Mouse (Mus musculus): ENCODE data around the gene Zbtb33. TPM values are rescaled to one million over a fixed set of nuclear protein-coding genes. Genes with fewer than 3 reads are reported as not detected.
A peak's percentile ranks its signal among the peaks of the same experiment; 100 is the strongest.
"Not testable (repeated sequence)": the region's sequence is repeated elsewhere in the genome, so short reads cannot be mapped to it uniquely, and the experiment has no call there.

Gene Zbtb33
- polyA plus RNA-seq (2015; fragmentation: Nextera tagmentation; extraction: Ambion mirVana), result 3.5 and 3.6 TPM in 2 replicates

DNA sequence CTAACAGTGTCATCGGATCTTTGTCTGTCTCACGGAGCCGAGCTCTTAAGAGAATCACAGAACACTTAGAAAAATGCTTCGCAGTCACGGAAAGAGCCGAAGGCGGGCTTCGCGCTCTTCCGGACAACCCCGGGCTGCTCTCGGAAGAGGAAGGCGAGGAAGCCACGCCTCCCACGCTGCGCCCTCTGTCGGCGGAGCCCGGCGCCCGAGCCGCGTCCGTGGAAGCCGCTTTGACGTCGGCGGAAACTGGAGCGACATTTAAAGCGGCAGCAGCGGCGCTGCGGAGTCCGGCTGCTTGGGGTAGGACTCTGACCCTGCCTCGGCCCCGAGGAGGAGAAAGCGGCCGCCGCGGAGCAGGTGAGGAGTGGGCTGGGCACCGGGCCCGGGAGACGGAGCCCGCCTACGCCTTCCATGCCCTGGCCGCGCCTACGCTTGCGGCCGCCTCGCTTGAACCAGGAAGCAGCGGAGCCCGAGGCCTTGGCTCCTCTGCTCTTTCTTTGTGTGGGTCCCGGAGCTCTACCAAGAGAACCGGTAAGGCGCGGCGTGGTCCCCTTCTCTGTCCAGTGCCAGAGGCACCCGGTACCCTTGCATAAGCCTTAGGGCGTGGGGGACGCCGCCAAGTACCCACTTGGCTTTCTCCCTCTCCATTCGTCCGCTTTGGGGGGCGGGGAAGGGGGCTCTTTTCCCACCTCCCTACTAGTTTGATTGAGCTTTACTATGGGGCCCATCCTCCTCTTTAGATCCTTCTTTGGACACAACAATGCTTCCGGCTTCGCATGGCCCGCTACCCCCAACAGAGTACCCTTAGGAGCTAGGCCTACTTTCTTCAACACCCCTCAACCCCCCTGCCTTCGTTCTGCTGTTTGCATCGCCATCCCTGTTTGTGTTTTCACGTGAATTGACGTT lies at the start of gene Zbtb33:
TSS of gene Zbtb33 (plus strand) at position 242 of the 906 bp plus-strand sequence.
- Histone ChIP-seq H3K9ac (ENCODE audit: low read depth, low read length) (peak within 1 kb of the TSS; percentile 80), H3K36me3 (ENCODE audit: insufficient read depth, low read length) (no peaks in the 10 kb centered on the region), H3K4me1 (replicated peaks; ENCODE audit: insufficient read depth, low read length) (no peaks in the 10 kb centered on the region), H3K4me2 (ENCODE audit: low read length) (peak within 1 kb of the TSS; percentile 56), H3K9me3 (replicated peaks; ENCODE audit: low read length) (no peaks in the 10 kb centered on the region), H3K27ac (peak within 1 kb of the TSS; percentile 92), H3K27me3 (ENCODE audit: insufficient read depth, low read length) (no peaks in the 10 kb centered on the region), H3K4me3 (replicated peaks; ENCODE audit: low read depth, low read length) (peak within 1 kb of the TSS; percentile 67)
- peak; percentile 83 for TF ChIP-seq CTCF (IDR thresholded peaks at IDR 0.05; ENCODE audit: low read depth)
- WGBS, result 29% methylated on average over 72 of the region's 72 CpGs
- DNase-seq (ENCODE audit: low spot score) (peak; percentile 82), ATAC-seq (replicated peaks; ENCODE audit: low FRiP score, low read depth) (peak; percentile 96)

DNA sequence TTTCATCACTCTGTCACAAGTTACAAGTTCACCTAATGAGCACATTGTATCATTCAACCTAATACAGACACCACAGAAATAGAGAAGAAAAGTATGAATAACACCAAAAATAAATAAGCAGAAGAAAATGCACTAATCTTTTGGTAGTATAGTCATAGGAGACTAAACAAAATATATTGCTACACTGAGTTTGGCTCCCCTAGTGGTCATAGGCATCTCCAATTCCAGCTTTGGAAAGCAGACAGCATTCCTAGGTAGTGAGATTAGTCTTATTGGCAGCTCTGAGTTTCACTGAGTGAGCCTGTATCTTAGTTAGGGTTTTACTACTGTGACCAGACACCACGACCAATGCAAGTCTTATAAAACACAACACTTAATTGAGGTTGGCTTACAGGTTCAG lies 30.5 kb upstream of the Zbtb33 start:
- 73% methylated on average over 1 of the region's 1 CpGs for WGBS
- H3K27ac ChIP-seq, result no peak overlapping the region
- H3K27me3 ChIP-seq (ENCODE audit: insufficient read depth, low read length), result no peaks in the 10 kb centered on the region
- DNase-seq (ENCODE audit: low spot score) (peak; percentile 0), ATAC-seq (replicated peaks; ENCODE audit: low FRiP score, low read depth) (no peak)
- H3K4me2 ChIP-seq (ENCODE audit: low read length), result no peak overlapping the region
- no peaks in the 10 kb centered on the region for H3K4me1 ChIP-seq (replicated peaks; ENCODE audit: insufficient read depth, low read length)
- no peaks in the 10 kb centered on the region for H3K36me3 ChIP-seq (ENCODE audit: insufficient read depth, low read length)
- H3K9me3 ChIP-seq (replicated peaks; ENCODE audit: low read length), result no peaks in the 10 kb centered on the region
- peak; percentile 57 for TF ChIP-seq CTCF (IDR thresholded peaks at IDR 0.05; ENCODE audit: low read depth)
- no peak overlapping the region for H3K4me3 ChIP-seq (replicated peaks; ENCODE audit: low read depth, low read length)
- H3K9ac ChIP-seq (ENCODE audit: low read depth, low read length), result no peak overlapping the region

DNA sequence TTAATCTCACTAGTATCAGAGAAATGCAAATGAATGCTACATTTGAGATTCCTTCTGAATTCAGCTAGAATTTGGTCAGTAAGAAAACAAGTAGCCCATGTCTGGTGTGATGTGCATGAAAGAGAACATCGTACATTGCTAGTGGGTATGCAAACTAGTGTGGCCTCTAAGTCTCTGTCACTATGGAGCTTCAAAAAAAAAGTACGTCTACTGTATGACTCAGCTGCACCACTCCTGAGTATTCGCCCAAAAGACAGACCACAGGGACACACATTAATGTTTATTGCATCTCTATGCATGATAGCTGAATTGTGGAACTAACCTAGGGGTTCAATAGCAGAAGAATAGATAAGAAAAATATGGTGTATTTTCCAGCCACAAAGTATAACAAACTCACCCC lies 24.3 kb upstream of the Zbtb33 start:
- TF ChIP-seq CTCF (IDR thresholded peaks at IDR 0.05; ENCODE audit: low read depth), result no peak
- no peaks in the 10 kb centered on the region for H3K9me3 ChIP-seq (replicated peaks; ENCODE audit: low read length)
- no peaks in the 10 kb centered on the region for H3K4me1 ChIP-seq (replicated peaks; ENCODE audit: insufficient read depth, low read length)
- H3K4me2 ChIP-seq (ENCODE audit: low read length), result no peak overlapping the region
- 84% methylated on average over 3 of the region's 3 CpGs for WGBS
- H3K36me3 ChIP-seq (ENCODE audit: insufficient read depth, low read length), result no peaks in the 10 kb centered on the region
- no peak overlapping the region for H3K4me3 ChIP-seq (replicated peaks; ENCODE audit: low read depth, low read length)
- no peak overlapping the region for H3K9ac ChIP-seq (ENCODE audit: low read depth, low read length)
- no peak for ATAC-seq (replicated peaks; ENCODE audit: low FRiP score, low read depth)
- no peak overlapping the region for H3K27ac ChIP-seq
- DNase-seq (ENCODE audit: low spot score), result no peak
- H3K27me3 ChIP-seq (ENCODE audit: insufficient read depth, low read length), result no peaks in the 10 kb centered on the region

DNA sequence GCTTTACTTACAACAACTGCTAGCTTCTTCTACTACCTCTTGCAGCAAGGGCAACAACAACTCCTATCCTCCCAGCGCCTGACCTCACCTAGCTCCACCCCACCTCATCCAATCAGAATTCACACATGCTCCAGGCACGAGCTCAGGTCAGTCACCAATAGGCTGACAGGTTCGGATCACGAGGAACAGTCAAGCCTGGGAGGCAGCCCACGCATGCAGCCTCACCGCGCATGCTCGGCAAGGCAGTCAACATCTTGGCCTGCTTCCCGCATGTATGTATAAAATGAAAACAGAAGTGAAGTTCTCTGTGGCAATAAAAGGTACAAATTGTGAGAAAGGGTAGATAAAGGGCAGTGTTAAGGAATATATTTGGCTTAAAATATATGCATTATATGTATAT lies 23.5 kb upstream of the Zbtb33 start:
- Histone ChIP-seq H3K27ac (no peak overlapping the region), H3K4me2 (ENCODE audit: low read length) (no peak overlapping the region), H3K9me3 (replicated peaks; ENCODE audit: low read length) (no peaks in the 10 kb centered on the region), H3K36me3 (ENCODE audit: insufficient read depth, low read length) (no peaks in the 10 kb centered on the region), H3K4me3 (replicated peaks; ENCODE audit: low read depth, low read length) (no peak overlapping the region), H3K4me1 (replicated peaks; ENCODE audit: insufficient read depth, low read length) (no peaks in the 10 kb centered on the region), H3K27me3 (ENCODE audit: insufficient read depth, low read length) (no peaks in the 10 kb centered on the region), H3K9ac (ENCODE audit: low read depth, low read length) (no peak overlapping the region)
- no peak for TF ChIP-seq CTCF (IDR thresholded peaks at IDR 0.05; ENCODE audit: low read depth)
- DNase-seq (ENCODE audit: low spot score) (no peak), ATAC-seq (replicated peaks; ENCODE audit: low FRiP score, low read depth) (no peak)
- 76% methylated on average over 9 of the region's 9 CpGs for WGBS

DNA sequence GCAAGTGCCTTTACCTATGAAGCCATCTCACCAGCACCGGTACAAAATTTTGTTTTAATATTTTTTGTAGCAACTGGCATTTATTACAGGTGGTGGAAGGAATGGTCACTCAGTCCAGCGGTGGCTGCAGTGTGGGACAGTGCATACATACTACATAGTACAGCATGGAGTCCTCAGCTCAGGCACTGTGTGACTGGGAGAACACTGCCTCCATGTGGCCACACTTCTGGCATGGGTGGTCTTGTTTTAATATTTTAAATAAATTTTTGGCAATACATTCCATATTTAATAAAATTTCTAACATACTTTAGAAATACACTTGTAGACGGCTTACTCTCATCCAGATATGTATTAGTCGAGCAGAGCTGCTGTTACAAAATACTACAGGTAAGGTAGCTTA lies 23.0 kb upstream of the Zbtb33 start:
- H3K27ac ChIP-seq, result no peak overlapping the region
- no peaks in the 10 kb centered on the region for H3K27me3 ChIP-seq (ENCODE audit: insufficient read depth, low read length)
- no peak overlapping the region for H3K4me3 ChIP-seq (replicated peaks; ENCODE audit: low read depth, low read length)
- no peak overlapping the region for H3K4me2 ChIP-seq (ENCODE audit: low read length)
- 0 out of 2 replicates have a peak, but pooled peaks have one; percentile 10 for TF ChIP-seq CTCF (IDR thresholded peaks at IDR 0.05; ENCODE audit: low read depth)
- H3K4me1 ChIP-seq (replicated peaks; ENCODE audit: insufficient read depth, low read length), result no peaks in the 10 kb centered on the region
- ATAC-seq (replicated peaks; ENCODE audit: low FRiP score, low read depth), result no peak
- no peaks in the 10 kb centered on the region for H3K9me3 ChIP-seq (replicated peaks; ENCODE audit: low read length)
- no peak overlapping the region for H3K9ac ChIP-seq (ENCODE audit: low read depth, low read length)
- no peak for DNase-seq (ENCODE audit: low spot score)
- WGBS, result 78% methylated on average over 4 of the region's 4 CpGs
- H3K36me3 ChIP-seq (ENCODE audit: insufficient read depth, low read length), result no peaks in the 10 kb centered on the region

DNA sequence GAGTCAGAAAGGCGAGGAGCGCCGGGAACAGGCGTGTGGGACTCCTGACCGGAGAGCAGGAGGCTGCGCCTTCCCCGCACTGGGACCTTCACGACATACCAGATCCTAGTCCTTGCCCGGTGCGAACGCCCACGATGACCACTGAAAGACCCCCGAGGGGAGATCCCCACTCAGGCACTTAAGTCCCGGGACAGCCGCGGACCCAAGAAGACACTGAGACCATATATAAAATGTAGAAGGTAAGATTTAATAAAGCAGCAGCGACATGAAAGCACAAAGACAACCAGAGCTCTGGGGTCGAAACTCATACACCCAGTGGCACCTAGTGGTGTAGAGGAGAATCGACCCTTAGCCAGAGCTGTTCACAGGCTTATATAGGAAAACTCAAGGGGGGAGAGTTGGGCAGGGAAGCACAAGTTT lies 9.7 kb upstream of the Zbtb33 start:
- H3K36me3 ChIP-seq (ENCODE audit: insufficient read depth, low read length); H3K9ac ChIP-seq (ENCODE audit: low read depth, low read length); H3K9me3 ChIP-seq (replicated peaks; ENCODE audit: low read length); ATAC-seq (replicated peaks; ENCODE audit: low FRiP score, low read depth); H3K27ac ChIP-seq; H3K4me3 ChIP-seq (replicated peaks; ENCODE audit: low read depth, low read length); H3K4me1 ChIP-seq (replicated peaks; ENCODE audit: insufficient read depth, low read length); H3K27me3 ChIP-seq (ENCODE audit: insufficient read depth, low read length): not testable (repeated sequence)
- H3K4me2 ChIP-seq (ENCODE audit: low read length), result peak overlapping the region; percentile 40
- TF ChIP-seq CTCF (IDR thresholded peaks at IDR 0.05; ENCODE audit: low read depth), result peak; percentile 61
- DNase-seq (ENCODE audit: low spot score), result peak; percentile 70
- 29% methylated on average over 19 of the region's 19 CpGs for WGBS

Measured in kidney, postnatal 0 days (tissue).